Mouse (Mus musculus) telencephalon, adult 2 months (tissue): Measurements from ENCODE around the gene Olfr878.

ENCODE experiments used
- DNase-seq: peaks from one replicate; pipeline ENCODE4 v3.0.0-alpha.2; 2011; ENCODE audit warnings: low read depth, low spot score

The Olfr878 gene

GRCm38 (mm10) chr9:37917540-37917939 is at the start of gene Olfr878:
TSS of gene Olfr878 (plus strand) at chr9:37917840.
- DNase-seq: no peak

GRCm38 (mm10) chr9:37870246-37870645 is 47.4 kb upstream of the Olfr878 start:
- DNase-seq: no peak

GRCm38 (mm10) chr9:37871097-37871496 is 46.5 kb upstream of the Olfr878 start:
- no peak for DNase-seq

- DNase-seq: no peak
Measured at GRCm38 (mm10) chr9:37871536-37871935, 46.1 kb upstream of the Olfr878 start.

- peak; percentile 87 for DNase-seq
Measured at GRCm38 (mm10) chr9:37890960-37891359, 26.7 kb upstream of the Olfr878 start.

- no peak for DNase-seq
Measured at GRCm38 (mm10) chr9:37896661-37897060, 21.0 kb upstream of the Olfr878 start, which contains the start of gene Olfr145. TSS of gene Olfr145 (plus strand) at chr9:37896724.

GRCm38 (mm10) chr9:37905555-37905954 is 12.1 kb upstream of the Olfr878 start:
- DNase-seq: peak; percentile 77

GRCm38 (mm10) chr9:37918018-37918417 is 378 bp downstream of the Olfr878 start:
- DNase-seq: no peak

GRCm38 (mm10) chr9:37924194-37924593 is 6.6 kb downstream of the Olfr878 start:
- DNase-seq: no peak

- DNase-seq: no peak
Measured at GRCm38 (mm10) chr9:37925445-37925844, 7.8 kb downstream of the Olfr878 start.

GRCm38 (mm10) chr9:37926019-37927013 is 8.7 kb downstream of the Olfr878 start:
- no peak for DNase-seq

GRCm38 (mm10) chr9:37932519-37932918 is 14.9 kb downstream of the Olfr878 start:
- DNase-seq: peak; percentile 87

- DNase-seq: no peak
Measured at GRCm38 (mm10) chr9:37934146-37934545, 16.5 kb downstream of the Olfr878 start.

GRCm38 (mm10) chr9:37941167-37941566 is 23.5 kb downstream of the Olfr878 start:
- no peak for DNase-seq
